Mouse (Mus musculus): ENCODE results near the gene Pias3. TPM values are rescaled to one million over a fixed set of nuclear protein-coding genes. Genes with fewer than 3 reads are reported as not detected.

The Pias3 gene
- polyA plus RNA-seq, 1 experiment from 2014 or later = 42.8 TPM

- no peaks in the 10 kb centered on the region for H3K9me3 ChIP-seq (ENCODE audit: control insufficient read depth, low read length)
- 91% methylated on average over 3 of the region's 3 CpGs for WGBS
These were observed 48.2 kb downstream of the Pias3 start for GRCm38 (mm10) chr3:96744348-96744747.

GRCm38 (mm10) chr3:96746829-96747228 lies 50.6 kb downstream of the Pias3 start:
- ATAC-seq (ENCODE audit: insufficient number of reproducible peaks, low FRiP score, low TSS enrichment, low read depth) = no peak

More at GRCm38 (mm10) chr3:96744348-96744747, 48.2 kb downstream of the Pias3 start:
- H3K4me2 ChIP-seq (ENCODE audit: low read depth, severe bottlenecking) = no peak overlapping the region
- no peak overlapping the region for H3K9ac ChIP-seq (ENCODE audit: low read length)
- no peak for DNase-seq (ENCODE audit: low spot score)
- no peaks in the 10 kb centered on the region for H3K27me3 ChIP-seq (ENCODE audit: control insufficient read depth, insufficient read depth, low read length)
- no peak overlapping the region for H3K4me3 ChIP-seq (ENCODE audit: low read depth, low read length)
- no peaks in the 10 kb centered on the region for H3K4me1 ChIP-seq (ENCODE audit: control insufficient read depth, insufficient read depth, low read length)
- H3K27ac ChIP-seq (replicated peaks; ENCODE audit: low read depth, low read length) = no peak overlapping the region
- ATAC-seq (ENCODE audit: insufficient number of reproducible peaks, low FRiP score, low TSS enrichment, low read depth) = no peak
- no peaks in the 10 kb centered on the region for H3K36me3 ChIP-seq (ENCODE audit: control insufficient read depth, insufficient read depth, low read length)

More at GRCm38 (mm10) chr3:96746829-96747228, 50.6 kb downstream of the Pias3 start:
- H3K36me3 ChIP-seq (ENCODE audit: control insufficient read depth, insufficient read depth, low read length) = no peaks in the 10 kb centered on the region
- no peaks in the 10 kb centered on the region for H3K27me3 ChIP-seq (ENCODE audit: control insufficient read depth, insufficient read depth, low read length)
- WGBS = 56% methylated on average over 1 of the region's 1 CpGs
- H3K4me3 ChIP-seq (ENCODE audit: low read depth, low read length) = no peak overlapping the region
- H3K27ac ChIP-seq (replicated peaks; ENCODE audit: low read depth, low read length) = no peak overlapping the region
- no peaks in the 10 kb centered on the region for H3K4me1 ChIP-seq (ENCODE audit: control insufficient read depth, insufficient read depth, low read length)
- no peaks in the 10 kb centered on the region for H3K9me3 ChIP-seq (ENCODE audit: control insufficient read depth, low read length)
- no peak overlapping the region for H3K4me2 ChIP-seq (ENCODE audit: low read depth, severe bottlenecking)
- DNase-seq (ENCODE audit: low spot score) = no peak
- no peak overlapping the region for H3K9ac ChIP-seq (ENCODE audit: low read length)

Other genes starting within 250 kb of the Pias3 start
- gene BC107364, start 244.1 kb upstream of the Pias3 start, polyA plus RNA-seq (2014; fragmentation: Nextera tagmentation; extraction: Ambion mirVana) = not detected in 2 replicates
- 1.7 and 1.8 TPM in 2 replicates for gene Hfe2, start 171.2 kb upstream of the Pias3 start, polyA plus RNA-seq (2014; fragmentation: Nextera tagmentation; extraction: Ambion mirVana)
- 54.4 and 57.9 TPM in 2 replicates for gene Txnip, start 138.4 kb upstream of the Pias3 start, polyA plus RNA-seq (2014; fragmentation: Nextera tagmentation; extraction: Ambion mirVana)
- 0.69 and 1.0 TPM in 2 replicates for gene Gm16253, start 119.4 kb upstream of the Pias3 start, polyA plus RNA-seq (2014; fragmentation: Nextera tagmentation; extraction: Ambion mirVana)
- gene Polr3gl, start 102.2 kb upstream of the Pias3 start, polyA plus RNA-seq (2014; fragmentation: Nextera tagmentation; extraction: Ambion mirVana) = 18.8 and 22.8 TPM in 2 replicates
- gene Ankrd34a, start 99.7 kb upstream of the Pias3 start, polyA plus RNA-seq (2014; fragmentation: Nextera tagmentation; extraction: Ambion mirVana) = 1.5 and 1.7 TPM in 2 replicates
- 5.7 and 6.4 TPM in 2 replicates for gene Lix1l, start 95.2 kb upstream of the Pias3 start, polyA plus RNA-seq (2014; fragmentation: Nextera tagmentation; extraction: Ambion mirVana)
- gene Rbm8a, start 66.5 kb upstream of the Pias3 start, polyA plus RNA-seq (2014; fragmentation: Nextera tagmentation; extraction: Ambion mirVana) = 240 and 241 TPM in 2 replicates
- 48.4 and 49.2 TPM in 2 replicates for gene Pex11b, start 61.0 kb upstream of the Pias3 start, polyA plus RNA-seq (2014; fragmentation: Nextera tagmentation; extraction: Ambion mirVana)
- 0.11 and 0.34 TPM in 2 replicates for gene Gm42957, start 60.9 kb upstream of the Pias3 start, polyA plus RNA-seq (2014; fragmentation: Nextera tagmentation; extraction: Ambion mirVana)
- gene Itga10, start 50.8 kb upstream of the Pias3 start, polyA plus RNA-seq (2014; fragmentation: Nextera tagmentation; extraction: Ambion mirVana) = 0.92 and 0.96 TPM in 2 replicates
- gene Ankrd35, start 26.3 kb upstream of the Pias3 start, polyA plus RNA-seq (2014; fragmentation: Nextera tagmentation; extraction: Ambion mirVana) = 0.31 and 0.45 TPM in 2 replicates
- gene Nudt17, start 12.2 kb downstream of the Pias3 start, polyA plus RNA-seq (2014; fragmentation: Nextera tagmentation; extraction: Ambion mirVana) = 8.9 and 10.8 TPM in 2 replicates
- gene Polr3c, start 31.2 kb downstream of the Pias3 start, polyA plus RNA-seq (2014; fragmentation: Nextera tagmentation; extraction: Ambion mirVana) = 38.1 and 42.8 TPM in 2 replicates
- gene Rnf115, start 31.3 kb downstream of the Pias3 start, polyA plus RNA-seq (2014; fragmentation: Nextera tagmentation; extraction: Ambion mirVana) = 70.0 and 70.7 TPM in 2 replicates
- gene Pdzk1, start 132.9 kb downstream of the Pias3 start, polyA plus RNA-seq (2014; fragmentation: Nextera tagmentation; extraction: Ambion mirVana) = not detected in 2 replicates
- 0.20 and 0.21 TPM in 2 replicates for gene Cd160, start 133.0 kb downstream of the Pias3 start, polyA plus RNA-seq (2014; fragmentation: Nextera tagmentation; extraction: Ambion mirVana)
- gene Gja5, start 208.3 kb downstream of the Pias3 start, polyA plus RNA-seq (2014; fragmentation: Nextera tagmentation; extraction: Ambion mirVana) = 3.7 and 4.8 TPM in 2 replicates
- 37.0 and 40.7 TPM in 2 replicates for gene Gpr89, start 209.0 kb downstream of the Pias3 start, polyA plus RNA-seq (2014; fragmentation: Nextera tagmentation; extraction: Ambion mirVana)
- not detected in 2 replicates for gene Gja8, start 229.6 kb downstream of the Pias3 start, polyA plus RNA-seq (2014; fragmentation: Nextera tagmentation; extraction: Ambion mirVana)

Measured in limb, embryonic 11.5 days (tissue).